Mouse (Mus musculus) kidney, adult 2 months (tissue): ENCODE measurements at regions not wholly inside any gene's neighbourhood (a gene's known extent, or its start where the extent isn't known, plus 50 kb on each side); places are given as distances from the start of the nearest gene placed in this dataset.

ENCODE experiments used
- CTCF ChIP-seq: fragments of 200-500 bp; conservative IDR thresholded peaks from 2 replicates; pipeline ENCODE4 v1.5.1; 2011; ENCODE audit warnings: low read depth, mild to moderate bottlenecking, control low read depth, low read length, moderate library complexity, mixed read lengths; ENCODE audit not compliant: insufficient read depth, insufficient read length
- POLR2A ChIP-seq: fragments of 200-500 bp; IDR thresholded peaks from one replicate; pipeline ENCODE4 v1.6.1; 2011; ENCODE audit warnings: low read depth, low read length, control low read depth

DNA sequence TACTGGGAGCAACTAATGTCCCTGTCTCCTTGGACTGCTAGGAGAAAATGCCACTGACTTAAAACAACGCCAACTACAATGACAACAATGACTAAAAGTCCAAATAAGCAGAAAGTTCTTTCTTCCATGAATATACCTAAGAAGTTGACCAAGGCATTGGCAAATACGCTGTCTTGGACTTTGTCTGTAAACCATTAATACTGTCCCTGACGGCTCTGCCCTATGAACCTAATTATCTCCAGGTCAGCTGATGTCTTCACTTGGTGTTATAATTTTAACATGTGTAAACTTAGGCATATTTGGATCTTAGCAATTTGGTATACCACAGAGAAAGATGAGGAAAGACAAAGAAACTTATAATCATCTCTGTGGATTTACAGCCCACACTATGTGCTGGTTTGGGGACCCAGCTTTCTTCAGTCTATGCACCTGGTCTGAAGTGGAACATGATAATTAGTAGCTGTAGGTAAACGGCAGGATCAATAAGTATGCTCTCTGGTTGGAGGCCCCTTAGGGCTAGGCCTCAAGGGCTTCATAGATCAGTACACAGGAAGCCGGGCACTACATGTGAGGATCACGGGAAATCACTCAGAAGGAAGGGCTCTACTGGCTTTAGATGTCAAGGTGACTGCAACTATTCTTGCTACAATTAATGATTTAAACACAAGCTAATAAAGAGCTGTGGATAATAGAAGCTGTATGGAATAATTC lies 380.3 kb upstream of the Adgrl2 start:
- TF ChIP-seq POLR2A (no peak), CTCF (no peak)
